Mouse (Mus musculus) bone marrow, adult 2 months (tissue): ENCODE results near the gene Tmod2. TPM values are rescaled to one million over a fixed set of nuclear protein-coding genes. Genes with fewer than 3 reads are reported as not detected.
"Not testable (repeated sequence)": the region's sequence is repeated elsewhere in the genome, so short reads cannot be mapped to it uniquely, and the experiment has no call there.

ENCODE experiments used
- H3K27ac ChIP-seq: fragments of 200-500 bp; 2 replicates; pipeline ENCODE4 v1.5.1; 2012; ENCODE audit warnings: low read depth, mild to moderate bottlenecking, control low read depth, inconsistent platforms, low read length; ENCODE audit not compliant: control insufficient read depth, poor library complexity, insufficient read depth
- H3K4me1 ChIP-seq: fragments of 200-500 bp; 2 replicates; pipeline ENCODE4 v1.6.1; 2011; ENCODE audit warnings: low read length; ENCODE audit not compliant: control insufficient read depth, insufficient read depth
- H3K4me3 ChIP-seq: fragments of 200-500 bp; replicated peaks from 2 replicates; pipeline ENCODE3; 2011; ENCODE audit warnings: mild to moderate bottlenecking, low read depth, low read length, control low read depth; ENCODE audit not compliant: control insufficient read depth
- CTCF ChIP-seq: fragments of 200-500 bp; IDR thresholded peaks from 2 replicates; pipeline ENCODE4 v1.5.1; 2011; ENCODE audit warnings: low read length, control low read depth; ENCODE audit not compliant: control insufficient read depth, insufficient read depth
- POLR2A ChIP-seq: fragments of 200-500 bp; IDR thresholded peaks from 2 replicates; pipeline ENCODE4 v1.6.1; 2011; ENCODE audit warnings: low read depth, mild to moderate bottlenecking, control low read depth, low read length, borderline replicate concordance; ENCODE audit not compliant: control insufficient read depth
- WGBS: fragments of 180-500 bp; shearing (Covaris S2); methylation state at CpG from one replicate; pipeline ENCODE4 v1.1.7; 2018; 5-methylcytosine and 5-hydroxymethylcytosine counted together
- polyA plus RNA-seq: library from polyadenylated mRNA; stranded (reverse); fragments of >200 nt; gene quantifications from 2 replicates; pipeline ENCODE4 v1.2.4, GENCODE M21; 2011; ENCODE audit warnings: low replicate concordance; ENCODE audit not compliant: missing spikeins, insufficient read depth, insufficient read length

Tmod2 gene
- polyA plus RNA-seq, 1 experiment: 0.95 TPM

DNA sequence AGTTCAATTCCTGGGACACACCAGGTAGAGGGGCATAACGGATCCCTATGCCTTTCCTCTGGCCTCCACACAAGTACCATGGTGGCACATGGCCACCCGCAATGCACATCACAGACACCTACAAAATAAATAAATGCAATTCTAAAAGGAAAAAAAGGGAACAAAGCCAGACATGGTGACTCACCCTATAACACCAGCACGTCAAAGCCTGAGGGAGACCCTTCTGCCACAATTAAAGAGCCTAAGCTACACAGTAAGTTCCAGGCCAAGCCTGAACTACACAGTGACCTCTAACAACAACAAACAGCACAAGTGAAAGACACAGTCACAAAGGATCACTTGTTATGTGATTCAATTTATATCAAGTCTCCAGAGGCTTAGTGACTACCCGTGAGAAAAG is 57.4 kb downstream of the Tmod2 start:
- no peak overlapping the region for H3K4me3 ChIP-seq
- H3K27ac ChIP-seq: no peak overlapping the region
- peaks cover 6% of the 10 kb centered on the region; the same call in 1 of the 2 replicates for H3K4me1 ChIP-seq
- TF ChIP-seq POLR2A: no peak
- TF ChIP-seq CTCF: no peak
- 65% methylated on average over 4 of the region's 4 CpGs for WGBS

DNA sequence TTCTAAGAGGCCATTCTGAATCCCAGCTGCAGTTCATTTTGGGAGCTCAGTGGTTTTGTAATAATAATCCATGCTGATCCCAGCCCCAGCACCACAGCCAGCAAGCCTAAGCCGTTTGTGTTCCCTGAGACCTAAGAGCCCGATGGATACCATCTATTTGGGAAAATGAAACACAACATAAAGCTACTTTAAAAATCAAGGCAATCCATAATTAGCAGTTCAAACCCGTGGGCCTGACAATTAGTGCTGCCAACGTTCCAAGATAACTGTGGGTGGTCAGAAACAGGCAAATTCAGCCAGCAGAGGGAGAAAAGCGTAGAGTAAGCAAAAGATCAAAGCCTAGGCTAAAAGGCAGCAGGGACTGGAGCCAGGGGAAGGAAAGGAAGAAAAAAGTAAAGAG is 59.8 kb downstream of the Tmod2 start:
- Histone ChIP-seq H3K27ac (no peak overlapping the region), H3K4me3 (no peak overlapping the region), H3K4me1 (peaks cover 6% of the 10 kb centered on the region; the same call in 1 of the 2 replicates)
- WGBS: 67% methylated on average over 5 of the region's 5 CpGs
- TF ChIP-seq POLR2A (no peak), CTCF (no peak)

GRCm38 (mm10) chr9:75549010-75549409 is 62.1 kb downstream of the Tmod2 start:
- WGBS: 35% methylated on average over 8 of the region's 8 CpGs
- Histone ChIP-seq H3K27ac (no peak overlapping the region), H3K4me1 (peaks cover 6% of the 10 kb centered on the region), H3K4me3 (no peak overlapping the region)
- TF ChIP-seq CTCF (no peak), POLR2A (no peak)

- Histone ChIP-seq H3K4me3 (no peak overlapping the region), H3K4me1 (peaks cover 6% of the 10 kb centered on the region), H3K27ac (peak overlapping the region; percentile 2; the same call in 1 of the 2 replicates)
- WGBS: 20% methylated on average over 12 of the region's 12 CpGs
- TF ChIP-seq POLR2A (no peak), CTCF (no peak)
Measured at GRCm38 (mm10) chr9:75546885-75547553, 64.1 kb downstream of the Tmod2 start.

DNA sequence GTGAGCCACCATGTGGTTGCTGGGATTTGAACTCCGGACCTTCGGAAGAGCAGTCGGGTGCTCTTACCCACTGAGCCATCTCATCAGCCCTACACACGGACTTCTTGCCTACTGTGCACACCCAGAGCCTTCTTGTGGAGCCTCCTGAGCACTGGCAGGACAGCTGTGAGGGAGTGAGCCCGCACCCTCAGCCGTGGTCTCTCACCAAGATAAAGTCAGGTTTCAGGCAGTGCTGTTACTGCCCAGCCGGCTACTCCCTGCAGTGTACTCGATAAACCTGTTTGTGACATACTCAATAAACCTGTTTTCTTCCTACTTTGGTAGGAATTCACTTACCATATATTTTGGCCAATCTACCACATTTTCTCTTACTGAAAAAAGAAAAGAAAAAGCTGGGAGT is 65.6 kb downstream of the Tmod2 start:
- TF ChIP-seq POLR2A: no peak
- no peak for TF ChIP-seq CTCF
- no peak overlapping the region for H3K4me3 ChIP-seq
- 75% methylated on average over 8 of the region's 8 CpGs for whole genome bisulfite sequencing
- no peak overlapping the region for H3K27ac ChIP-seq
- H3K4me1 ChIP-seq: peaks cover 7% of the 10 kb centered on the region

GRCm38 (mm10) chr9:75541497-75541896 is 69.6 kb downstream of the Tmod2 start:
- WGBS: 3% methylated on average over 5 of the region's 5 CpGs
- no peak overlapping the region for H3K4me3 ChIP-seq
- H3K4me1 ChIP-seq: peaks cover 5% of the 10 kb centered on the region
- TF ChIP-seq POLR2A (no peak), CTCF (no peak)
- no peak overlapping the region for H3K27ac ChIP-seq

- H3K27ac ChIP-seq: no peak overlapping the region
- TF ChIP-seq POLR2A (no peak), CTCF (no peak)
- 71% methylated on average over 1 of the region's 1 CpGs for WGBS
- no peak overlapping the region for H3K4me3 ChIP-seq
- H3K4me1 ChIP-seq: peaks cover under 1% of the 10 kb centered on the region; the same call in 1 of the 2 replicates
Measured at GRCm38 (mm10) chr9:75536422-75536821, 74.7 kb downstream of the Tmod2 start.

GRCm38 (mm10) chr9:75534431-75534962 is 76.6 kb downstream of the Tmod2 start:
- Histone ChIP-seq H3K4me1 (no peaks in the 10 kb centered on the region; the same call in 1 of the 2 replicates), H3K27ac (no peak overlapping the region), H3K4me3 (no peak overlapping the region)
- 84% methylated on average over 8 of the region's 8 CpGs for WGBS
- TF ChIP-seq POLR2A (no peak), CTCF (no peak)

DNA sequence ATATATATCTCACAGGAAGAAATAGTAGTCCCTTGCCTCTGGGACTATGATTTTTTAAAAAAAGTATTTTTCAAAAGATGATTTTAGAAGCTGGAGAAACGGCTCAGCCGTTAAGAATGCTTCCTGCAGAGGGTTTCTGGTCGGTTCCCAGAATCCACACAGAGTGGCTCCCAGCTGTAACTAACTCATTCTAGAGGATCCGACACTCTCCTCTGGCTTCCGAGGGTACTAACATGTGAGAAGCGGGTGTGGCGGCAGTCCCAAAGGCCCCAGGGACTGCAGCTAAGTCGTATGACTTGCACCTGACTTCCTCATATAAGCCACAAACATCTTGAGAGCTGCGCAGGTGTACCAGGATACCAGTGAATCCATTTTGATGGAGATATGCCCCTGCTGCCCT is 78.1 kb downstream of the Tmod2 start:
- 72% methylated on average over 9 of the region's 9 CpGs for WGBS
- not testable (repeated sequence) for H3K4me1 ChIP-seq, H3K27ac ChIP-seq, H3K4me3 ChIP-seq
